Mouse (Mus musculus): Measurements from ENCODE around the gene BC107364.
"Not testable (repeated sequence)": the region's sequence is repeated elsewhere in the genome, so short reads cannot be mapped to it uniquely, and the experiment has no call there.

Gene BC107364

GRCm38 (mm10) chr3:96452262-96452661 is at the start of gene BC107364:
TSS of gene BC107364 (minus strand) at chr3:96452306.
- in situ Hi-C loops (cut with MboI; ENCODE audit: low pct_unique_long_range_greater_than_20kb in 1 of 2, low sequenced_read_pairs in 2 of 2, unreplicated experiment in 1 of 2): not testable (repeated sequence)

- in situ Hi-C loops (cut with MboI; ENCODE audit: low pct_unique_long_range_greater_than_20kb in 1 of 2, low sequenced_read_pairs in 2 of 2, unreplicated experiment in 1 of 2): no loop called here
Observed at GRCm38 (mm10) chr3:96501391-96502115, 49.4 kb upstream of the BC107364 start.

- in situ Hi-C loops (cut with MboI; ENCODE audit: low pct_unique_long_range_greater_than_20kb in 1 of 2, low sequenced_read_pairs in 2 of 2, unreplicated experiment in 1 of 2): no loop called here
Observed at GRCm38 (mm10) chr3:96500691-96501265, 48.7 kb upstream of the BC107364 start.

- in situ Hi-C loops (cut with MboI; ENCODE audit: low pct_unique_long_range_greater_than_20kb in 1 of 2, low sequenced_read_pairs in 2 of 2, unreplicated experiment in 1 of 2): no loop called here
Observed at GRCm38 (mm10) chr3:96500289-96500621, 48.1 kb upstream of the BC107364 start.

- in situ Hi-C loops (cut with MboI; ENCODE audit: low pct_unique_long_range_greater_than_20kb in 1 of 2, low sequenced_read_pairs in 2 of 2, unreplicated experiment in 1 of 2): no loop called here
Observed at GRCm38 (mm10) chr3:96499481-96500288, 47.6 kb upstream of the BC107364 start.

- in situ Hi-C loops (cut with MboI; ENCODE audit: low pct_unique_long_range_greater_than_20kb in 1 of 2, low sequenced_read_pairs in 2 of 2, unreplicated experiment in 1 of 2): no loop called here
Observed at GRCm38 (mm10) chr3:96498476-96499245, 46.6 kb upstream of the BC107364 start.

- in situ Hi-C loops (cut with MboI; ENCODE audit: low pct_unique_long_range_greater_than_20kb in 1 of 2, low sequenced_read_pairs in 2 of 2, unreplicated experiment in 1 of 2): no loop called here
Observed at GRCm38 (mm10) chr3:96497451-96498028, 45.4 kb upstream of the BC107364 start.

- in situ Hi-C loops (cut with MboI; ENCODE audit: low pct_unique_long_range_greater_than_20kb in 1 of 2, low sequenced_read_pairs in 2 of 2, unreplicated experiment in 1 of 2): not testable (repeated sequence)
Observed at GRCm38 (mm10) chr3:96496620-96497275, 44.6 kb upstream of the BC107364 start.

- in situ Hi-C loops (cut with MboI; ENCODE audit: low pct_unique_long_range_greater_than_20kb in 1 of 2, low sequenced_read_pairs in 2 of 2, unreplicated experiment in 1 of 2): no loop called here
Observed at GRCm38 (mm10) chr3:96496216-96496615, 44.1 kb upstream of the BC107364 start.

- in situ Hi-C loops (cut with MboI; ENCODE audit: low pct_unique_long_range_greater_than_20kb in 1 of 2, low sequenced_read_pairs in 2 of 2, unreplicated experiment in 1 of 2): no loop called here
Observed at GRCm38 (mm10) chr3:96495490-96496210, 43.5 kb upstream of the BC107364 start.

GRCm38 (mm10) chr3:96494912-96495311 is 42.8 kb upstream of the BC107364 start:
- in situ Hi-C loops (cut with MboI; ENCODE audit: low pct_unique_long_range_greater_than_20kb in 1 of 2, low sequenced_read_pairs in 2 of 2, unreplicated experiment in 1 of 2): no loop called here

GRCm38 (mm10) chr3:96494456-96494855 is 42.4 kb upstream of the BC107364 start:
- in situ Hi-C loops (cut with MboI; ENCODE audit: low pct_unique_long_range_greater_than_20kb in 1 of 2, low sequenced_read_pairs in 2 of 2, unreplicated experiment in 1 of 2): not testable (repeated sequence)

- in situ Hi-C loops (cut with MboI; ENCODE audit: low pct_unique_long_range_greater_than_20kb in 1 of 2, low sequenced_read_pairs in 2 of 2, unreplicated experiment in 1 of 2): not testable (repeated sequence)
Observed at GRCm38 (mm10) chr3:96489636-96490035, 37.5 kb upstream of the BC107364 start.

- in situ Hi-C loops (cut with MboI; ENCODE audit: low pct_unique_long_range_greater_than_20kb in 1 of 2, low sequenced_read_pairs in 2 of 2, unreplicated experiment in 1 of 2): not testable (repeated sequence)
Observed at GRCm38 (mm10) chr3:96488907-96489629, 37.0 kb upstream of the BC107364 start.

GRCm38 (mm10) chr3:96488290-96488906 is 36.3 kb upstream of the BC107364 start:
- in situ Hi-C loops (cut with MboI; ENCODE audit: low pct_unique_long_range_greater_than_20kb in 1 of 2, low sequenced_read_pairs in 2 of 2, unreplicated experiment in 1 of 2): not testable (repeated sequence)

GRCm38 (mm10) chr3:96487596-96488289 is 35.6 kb upstream of the BC107364 start:
- in situ Hi-C loops (cut with MboI; ENCODE audit: low pct_unique_long_range_greater_than_20kb in 1 of 2, low sequenced_read_pairs in 2 of 2, unreplicated experiment in 1 of 2): no loop called here
